Mouse (Mus musculus): Measurements from ENCODE around the gene Lbh.

DNA sequence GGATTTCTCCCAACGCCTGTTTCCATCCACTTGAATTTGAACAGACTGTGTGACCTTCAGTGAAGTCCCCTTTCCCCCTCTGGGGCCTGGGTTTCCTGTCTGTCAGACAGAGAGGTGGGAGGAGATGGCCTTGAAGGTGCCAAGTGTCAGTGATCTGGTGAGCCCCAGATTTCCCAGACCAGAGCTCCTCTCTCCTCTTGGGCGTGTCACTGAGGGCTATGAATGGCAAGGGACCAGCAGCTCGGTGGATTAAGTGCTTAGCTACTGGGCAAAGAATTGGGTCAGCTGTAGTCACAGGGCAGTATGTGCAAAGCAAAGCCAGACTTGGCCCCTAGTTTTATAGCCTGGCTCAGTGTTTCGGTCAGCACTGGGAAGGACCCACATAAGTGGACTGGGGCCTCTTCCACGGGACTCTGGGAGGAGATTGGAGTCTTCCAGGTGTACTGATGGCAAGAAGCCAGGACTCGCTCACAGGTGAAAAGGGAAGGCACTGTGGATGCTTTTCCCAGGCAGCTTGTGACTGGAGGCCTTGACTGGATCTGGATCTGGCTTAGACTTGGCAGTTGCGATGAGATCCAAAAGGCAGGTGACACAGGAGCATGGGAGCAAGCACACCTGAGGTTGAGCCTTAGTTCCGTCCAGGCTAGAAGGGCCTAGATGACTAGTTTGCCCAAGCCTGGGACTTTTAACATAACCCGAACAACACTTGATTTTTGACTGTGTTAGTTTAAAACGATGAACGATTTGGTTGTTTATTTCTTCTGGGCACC lies 20.1 kb downstream of the Lbh start:
- TF ChIP-seq CTCF (IDR thresholded peaks at IDR 0.05; ENCODE audit: control insufficient read depth, insufficient read depth, insufficient replicate concordance, low read depth, low read length) = no peak
- TF ChIP-seq POLR2A (IDR thresholded peaks at IDR 0.05; ENCODE audit: control insufficient read depth, low read depth, low read length) = no peak

Data from testis, adult 2 months (tissue).